Mouse (Mus musculus) NIH3T3 (cell line): ENCODE measurements around the gene Gdf5.

ENCODE experiments used
- DNase-seq: peaks from one replicate; pipeline ENCODE4 v3.0.0-alpha.2; 2012; ENCODE audit warnings: low read depth

Gene Gdf5

GRCm38 (mm10) chr2:155945124-155945523, at the start of gene Gdf5:
TSS of gene Gdf5 (minus strand) at chr2:155945367.
- DNase-seq, result peak; percentile 70

- peak; percentile 54 for DNase-seq
Observed at GRCm38 (mm10) chr2:155991863-155992321, 46.7 kb upstream of the Gdf5 start.

- no peak for DNase-seq
Observed at GRCm38 (mm10) chr2:155991151-155991550, 46.0 kb upstream of the Gdf5 start.

GRCm38 (mm10) chr2:155989085-155989484, 43.9 kb upstream of the Gdf5 start:
- DNase-seq, result no peak

- DNase-seq, result no peak
Observed at GRCm38 (mm10) chr2:155987131-155987530, 42.0 kb upstream of the Gdf5 start.

- no peak for DNase-seq
Observed at GRCm38 (mm10) chr2:155985776-155986175, 40.6 kb upstream of the Gdf5 start.

- DNase-seq, result peak; percentile 57
Observed at GRCm38 (mm10) chr2:155979328-155979991, 34.3 kb upstream of the Gdf5 start.

GRCm38 (mm10) chr2:155974087-155974731, 29.0 kb upstream of the Gdf5 start:
- DNase-seq, result no peak

GRCm38 (mm10) chr2:155973348-155973747, 28.2 kb upstream of the Gdf5 start:
- DNase-seq, result no peak

GRCm38 (mm10) chr2:155962991-155963390, 17.8 kb upstream of the Gdf5 start:
- peak; percentile 73 for DNase-seq

GRCm38 (mm10) chr2:155961862-155962261, 16.7 kb upstream of the Gdf5 start:
- no peak for DNase-seq

- DNase-seq, result peak; percentile 6
Observed at GRCm38 (mm10) chr2:155959981-155960380, 14.8 kb upstream of the Gdf5 start.

- peak; percentile 91 for DNase-seq
Observed at GRCm38 (mm10) chr2:155956134-155957059, 11.2 kb upstream of the Gdf5 start, which contains the start of gene Cep250. TSS of gene Cep250 (plus strand) at chr2:155956458.

- peak; percentile 87 for DNase-seq
Observed at GRCm38 (mm10) chr2:155952006-155952405, 6.8 kb upstream of the Gdf5 start.

GRCm38 (mm10) chr2:155949362-155949761, 4.2 kb upstream of the Gdf5 start:
- DNase-seq, result peak; percentile 72

- DNase-seq, result peak; percentile 67
Observed at GRCm38 (mm10) chr2:155947390-155948002, 2.3 kb upstream of the Gdf5 start.

- DNase-seq, result no peak
Observed at GRCm38 (mm10) chr2:155946499-155946898, 1.3 kb upstream of the Gdf5 start.

- DNase-seq, result peak; percentile 92
Observed at GRCm38 (mm10) chr2:155946069-155946468, 902 bp upstream of the Gdf5 start.

- no peak for DNase-seq
Observed at GRCm38 (mm10) chr2:155945580-155945979, 413 bp upstream of the Gdf5 start.

GRCm38 (mm10) chr2:155944685-155945084, 482 bp downstream of the Gdf5 start:
- no peak for DNase-seq

- no peak for DNase-seq
Observed at GRCm38 (mm10) chr2:155943463-155943862, 1.7 kb downstream of the Gdf5 start.
